Mouse (Mus musculus) monocyte, adult 5-6 weeks (primary cell): ENCODE results near the gene Gabrd. TPM values are rescaled to one million over a fixed set of nuclear protein-coding genes. Genes with fewer than 3 reads are reported as not detected.

Experiments used
- ATAC-seq: fragments of 153-309, 156-312 bp; replicated peaks from 2 replicates; pipeline ENCODE4 v1.8.0; 2017; ENCODE audit warnings: mild to moderate bottlenecking; ENCODE audit not compliant: low TSS enrichment, insufficient number of reproducible peaks, severe bottlenecking, poor library complexity, low FRiP score
- total RNA-seq: library from RNA; stranded (forward); fragments of 200-1000, 200-491, 200-594 nt; gene quantifications from 3 replicates; pipeline ENCODE4 v1.2.3, GENCODE M21; 2017

Gabrd gene
- total RNA-seq, 1 experiment from 2014 or later = 1.1 TPM

GRCm38 (mm10) chr4:155395471-155395870, 2.4 kb downstream of the Gabrd start:
- no peak for ATAC-seq

DNA sequence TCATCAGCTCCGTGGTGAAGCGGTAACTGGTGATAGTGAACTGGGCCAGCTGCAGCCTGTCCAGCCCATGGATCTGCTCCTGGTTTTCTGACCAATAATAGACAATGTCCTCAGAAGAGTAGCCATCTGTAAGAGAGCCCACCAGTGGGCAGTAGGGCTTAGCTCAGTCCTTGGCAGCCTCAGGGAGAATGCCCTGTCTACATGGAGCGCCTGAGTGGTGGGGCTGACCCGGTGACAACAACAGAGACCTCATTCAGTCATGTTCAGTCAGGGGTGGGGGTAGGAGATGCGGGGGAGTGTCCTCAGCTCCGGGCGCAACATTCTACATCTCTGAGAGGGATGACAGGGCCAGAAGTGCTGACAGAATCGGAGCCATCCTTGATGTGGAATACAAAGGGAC, 10.7 kb downstream of the Gabrd start:
- ATAC-seq = no peak

GRCm38 (mm10) chr4:155383326-155383725, 14.6 kb downstream of the Gabrd start:
- ATAC-seq = no peak

GRCm38 (mm10) chr4:155382752-155383151, 15.2 kb downstream of the Gabrd start:
- no peak for ATAC-seq

DNA sequence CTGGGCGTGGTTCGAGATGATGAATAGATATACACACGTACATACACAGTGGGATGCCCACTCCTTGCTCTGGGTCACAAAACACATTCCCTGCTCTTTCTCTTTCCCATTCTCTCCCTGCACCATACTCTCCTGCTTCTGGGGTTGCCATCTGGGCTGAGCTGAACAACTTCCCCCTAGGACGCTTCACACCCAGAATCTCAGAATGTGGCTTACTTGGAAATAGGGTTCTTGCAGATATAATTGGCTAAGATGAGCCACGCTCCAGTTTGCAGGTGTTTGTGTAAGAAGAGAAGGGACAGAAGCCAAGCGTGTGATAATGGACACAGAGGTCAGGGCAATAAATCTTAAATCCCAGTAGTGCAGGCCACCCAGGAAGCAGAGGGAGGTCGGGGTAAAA, 15.9 kb downstream of the Gabrd start:
- ATAC-seq = no peak

DNA sequence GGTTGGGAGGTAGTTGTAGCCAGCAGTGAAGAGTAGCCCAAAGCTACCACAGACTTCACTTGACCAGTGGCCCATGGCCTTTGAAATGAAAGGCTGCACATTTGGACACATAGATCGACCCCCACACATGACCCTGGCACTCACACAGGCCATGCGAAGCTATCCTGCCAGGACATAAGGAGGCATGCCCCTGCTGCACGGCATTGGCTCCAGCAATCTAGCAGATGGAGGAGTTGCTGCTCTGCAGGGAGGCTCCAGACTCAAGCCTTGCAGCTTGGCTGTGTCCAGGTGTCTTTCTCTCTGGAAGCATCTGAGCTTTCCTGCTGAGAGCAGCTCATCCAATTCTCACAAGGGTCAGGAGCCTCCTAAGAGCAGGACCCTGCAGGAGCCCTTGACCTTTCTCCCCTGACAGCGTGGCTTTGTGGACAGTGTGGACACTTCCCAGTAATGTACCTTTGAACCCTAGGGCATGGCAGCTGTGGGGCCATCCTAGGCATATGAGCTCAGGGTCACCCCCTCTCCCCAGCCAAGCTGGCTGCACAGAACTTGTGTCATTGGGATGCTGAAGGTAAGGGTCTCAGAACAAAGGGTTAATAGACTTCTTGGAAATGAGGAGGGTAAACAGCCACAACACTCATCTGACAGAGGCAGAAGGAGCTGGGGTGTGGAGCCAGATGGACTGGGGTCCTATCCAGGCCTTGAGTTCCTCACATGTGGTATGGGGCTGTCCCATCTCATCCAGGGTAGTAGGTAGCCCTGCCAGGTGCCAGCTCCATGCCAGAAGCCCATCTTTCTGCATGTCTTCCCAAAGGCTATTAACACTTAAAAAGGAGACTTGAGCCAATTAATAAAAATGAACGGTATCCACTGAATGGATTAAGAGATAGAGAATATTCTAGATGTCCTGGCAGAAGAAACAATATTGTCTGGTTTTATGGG, 25.8 kb downstream of the Gabrd start:
- ATAC-seq = no peak

DNA sequence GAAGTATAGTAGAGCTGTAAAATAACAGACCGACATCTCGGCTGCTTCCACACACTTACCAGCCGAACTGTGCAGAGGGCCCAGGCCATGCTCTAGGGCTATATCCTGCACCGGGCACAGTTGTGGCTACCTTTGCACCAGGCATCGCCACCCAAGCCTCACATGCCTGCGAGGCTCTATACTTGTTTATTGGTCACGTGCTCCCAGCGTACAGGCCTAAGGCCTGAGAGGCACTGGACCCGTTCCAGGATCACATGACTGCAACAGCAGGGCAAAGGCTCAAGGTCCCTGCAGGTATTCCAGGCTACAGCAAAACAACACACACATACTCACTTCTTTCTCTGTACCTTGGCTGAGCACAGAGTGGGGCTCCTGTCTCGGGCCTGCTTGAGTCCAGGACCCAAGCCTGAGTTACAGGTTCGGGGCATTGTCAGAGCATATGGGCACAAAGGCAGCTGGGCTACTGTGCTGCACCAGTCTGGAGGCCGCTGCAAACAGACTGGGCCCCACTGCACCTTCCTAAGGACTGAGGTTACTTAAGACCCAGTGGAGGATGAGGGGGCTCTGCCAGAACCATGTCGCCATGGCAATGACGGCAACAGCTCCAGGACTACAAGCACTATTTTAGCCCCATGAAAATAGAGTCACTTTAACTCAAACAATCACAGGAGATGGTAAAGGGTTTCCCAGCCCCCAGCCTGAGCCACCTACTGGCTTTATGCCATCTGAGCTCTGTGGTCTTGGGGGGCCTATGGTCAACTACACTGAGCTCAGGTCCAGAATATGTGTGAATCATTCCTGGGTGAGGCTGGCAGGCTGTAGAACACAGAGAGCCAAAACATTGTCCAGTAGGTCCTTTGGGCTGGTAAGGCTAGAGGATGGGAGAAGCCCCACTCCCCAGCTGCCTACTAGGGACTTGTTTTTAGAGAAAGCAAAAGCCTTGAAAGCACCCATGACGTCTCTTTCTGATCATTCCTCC, 26.9 kb downstream of the Gabrd start:
- ATAC-seq = no peak

GRCm38 (mm10) chr4:155368684-155369083, 29.2 kb downstream of the Gabrd start:
- no peak for ATAC-seq

DNA sequence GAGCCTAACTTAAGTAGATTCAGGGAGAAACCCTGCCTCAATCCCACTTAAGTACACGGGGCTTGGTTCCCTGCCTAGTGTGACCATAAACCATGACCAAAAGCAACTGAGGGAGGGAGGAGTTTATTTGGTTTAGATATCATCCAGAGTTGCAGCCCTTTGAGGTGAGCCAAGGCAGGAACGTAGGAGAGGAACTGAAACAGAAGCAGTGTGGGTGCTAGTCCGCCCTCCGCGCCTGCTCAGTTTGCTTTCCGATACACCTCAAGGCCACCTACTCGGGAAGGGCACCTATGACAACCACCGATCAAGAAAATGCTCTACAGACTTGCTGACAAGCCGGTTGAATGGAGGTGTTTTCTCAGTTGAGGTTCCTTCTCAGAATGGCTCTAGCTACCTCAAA, 30.2 kb downstream of the Gabrd start:
- ATAC-seq = no peak

GRCm38 (mm10) chr4:155366784-155367183, 31.1 kb downstream of the Gabrd start:
- no peak for ATAC-seq

DNA sequence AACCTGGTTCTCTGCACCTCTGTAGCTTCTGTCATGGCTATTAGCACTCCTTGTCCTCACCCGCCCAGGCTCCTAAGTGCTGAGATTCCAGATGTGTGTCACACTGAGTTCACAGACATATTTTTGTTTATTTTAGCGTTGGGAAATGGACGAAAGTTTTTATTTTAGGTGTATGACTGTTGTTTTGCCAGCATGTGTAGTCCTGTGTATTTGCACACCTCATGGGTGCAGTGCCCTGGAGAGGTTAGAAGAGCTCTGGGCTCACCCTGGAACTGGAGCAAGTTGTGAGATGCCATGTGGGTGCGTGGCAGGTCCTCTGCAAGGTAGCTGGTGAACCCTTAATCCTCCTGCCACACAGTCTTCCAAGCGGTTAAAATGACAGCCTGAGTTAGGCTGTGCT, 35.5 kb downstream of the Gabrd start:
- no peak for ATAC-seq

GRCm38 (mm10) chr4:155361303-155361791, 36.6 kb downstream of the Gabrd start, which contains the start of gene Prkcz:
Gene Prkcz, minus strand, starts transcription at chr4:155361361.
- ATAC-seq = no peak

DNA sequence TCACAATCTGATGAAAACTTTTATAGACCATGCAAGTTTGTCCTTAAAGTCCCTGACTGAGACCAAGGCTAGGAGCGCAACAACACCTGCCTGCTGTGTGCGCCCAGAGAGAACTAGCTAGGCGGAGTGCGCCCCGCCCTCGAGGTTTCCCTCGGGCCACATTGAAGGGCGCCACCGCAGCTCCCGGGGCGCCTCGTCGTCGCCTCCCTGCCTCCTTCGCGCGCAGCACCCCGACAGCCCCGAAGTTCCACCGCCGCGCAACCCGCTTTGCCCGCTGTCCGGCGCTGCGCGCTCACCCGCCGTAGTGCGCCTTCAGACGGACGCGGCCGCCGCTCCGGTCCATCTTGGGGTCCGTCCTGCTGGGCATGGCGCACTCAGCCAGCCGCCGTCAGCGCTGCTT, 37.1 kb downstream of the Gabrd start:
- no peak for ATAC-seq

DNA sequence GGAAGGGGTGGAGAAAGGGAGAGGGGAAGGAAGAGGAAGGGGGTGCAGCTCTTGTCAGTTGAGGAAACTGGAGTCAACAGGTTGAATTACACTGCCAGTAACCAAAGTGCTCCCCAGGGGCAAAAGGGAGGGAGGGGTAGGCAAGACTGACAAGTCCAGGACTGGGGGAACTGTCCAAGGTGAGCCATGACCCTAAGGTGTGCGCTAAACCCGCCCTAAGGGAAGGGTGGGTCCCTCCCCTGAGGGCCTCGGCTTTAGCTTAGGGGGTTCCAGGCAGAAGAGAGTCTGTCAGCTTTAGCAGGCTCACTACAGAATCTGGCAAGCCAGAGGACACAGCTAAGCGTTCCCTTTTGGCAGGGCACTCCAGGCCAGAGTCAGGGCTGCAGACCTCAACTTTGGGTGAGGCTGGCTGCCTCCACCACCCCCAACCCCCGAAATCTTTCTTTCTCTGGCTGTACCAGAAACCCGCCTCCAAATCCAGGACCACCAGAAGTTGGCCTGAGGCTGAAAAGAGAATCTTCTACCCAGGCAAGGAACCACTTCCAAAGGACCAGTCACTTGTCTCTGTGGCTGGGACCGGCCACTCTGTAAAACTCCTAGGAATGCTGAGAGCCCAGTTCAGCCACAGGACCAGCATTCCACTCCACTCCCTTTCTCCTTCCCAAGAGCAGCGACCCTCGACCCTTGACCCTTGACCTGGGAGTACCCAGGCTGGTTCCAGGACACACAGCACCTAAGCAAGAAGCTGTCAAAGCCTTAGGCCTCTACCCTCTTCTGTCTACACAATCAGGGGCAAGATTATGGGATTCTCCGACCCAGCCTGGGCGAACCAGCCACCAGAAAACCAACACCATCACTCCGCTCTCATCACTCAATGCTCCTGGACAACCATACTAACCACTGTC, 38.1 kb downstream of the Gabrd start:
- ATAC-seq = no peak

- ATAC-seq = no peak
Measured at GRCm38 (mm10) chr4:155357601-155358000, 40.3 kb downstream of the Gabrd start.

GRCm38 (mm10) chr4:155356354-155356753, 41.6 kb downstream of the Gabrd start:
- no peak for ATAC-seq

DNA sequence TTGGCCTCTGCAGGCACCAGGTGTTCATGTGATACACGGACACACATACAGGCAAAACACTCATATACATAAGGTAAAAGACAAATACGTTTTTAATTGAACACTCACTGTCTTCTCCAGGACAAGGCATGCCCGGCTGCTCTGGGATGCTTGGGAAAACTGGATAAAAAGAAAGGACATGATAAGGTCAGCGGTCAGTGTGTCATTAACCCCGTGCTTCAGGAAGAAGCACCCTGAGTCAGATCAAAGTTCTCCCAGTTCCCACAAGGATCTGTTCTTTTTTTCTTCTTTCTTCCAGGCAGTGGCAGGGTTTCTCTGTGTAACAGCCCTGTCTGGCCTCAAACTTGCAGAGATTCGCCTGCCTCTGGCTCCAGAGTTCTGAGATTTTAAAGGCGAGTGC, 43.4 kb downstream of the Gabrd start:
- no peak for ATAC-seq

- ATAC-seq = no peak
Measured at GRCm38 (mm10) chr4:155354035-155354434, 43.9 kb downstream of the Gabrd start.
